In genomic region chr2:124291145-124291544, GRCm38 (mm10) we compare ENCODE assay signal across 13 mouse cellular contexts.
DNase-seq lines count a peak whose midpoint lies in the region; ATAC-seq lines count a peak whose summit lies in the region.
"Had no signal": no experiment of that assay in that cellular context is flagged by ENCODE, and none has a peak within 500 bp of the region (broad histone marks: within the 10 kb centered on the region; RNA-seq: fewer than 3 reads in every experiment).

No protein-coding gene starts in this region.

- no peaks in the 10 kb centered on the region for H3K27me3 ChIP-seq in lung, embryonic 16.5 days (ENCODE audit: control insufficient read depth, insufficient read depth, low read depth, low read length)
- H3K27me3 ChIP-seq in forebrain, embryonic 14.5 days (replicated peaks; ENCODE audit: control insufficient read depth, insufficient read depth, low read length), result no peaks in the 10 kb centered on the region
- H3K27me3 ChIP-seq: limb, embryonic 12.5 days; Patski had no signal

- H3K36me3 ChIP-seq in lung, embryonic 16.5 days (ENCODE audit: control insufficient read depth, insufficient read depth, low read length), result no peaks in the 10 kb centered on the region
- H3K36me3 ChIP-seq in forebrain, embryonic 14.5 days (ENCODE audit: control insufficient read depth, insufficient read depth, low read length), result no peaks in the 10 kb centered on the region
- H3K36me3 ChIP-seq: limb, embryonic 12.5 days had no signal

- no peak overlapping the region for H3K4me3 ChIP-seq in lung, embryonic 16.5 days (ENCODE audit: low read length)
- no peak overlapping the region for H3K4me3 ChIP-seq in forebrain, embryonic 14.5 days (ENCODE audit: low read depth, low read length)
- H3K4me3 ChIP-seq: limb, embryonic 12.5 days had no signal

- H3K4me1 ChIP-seq in lung, embryonic 16.5 days (replicated peaks; ENCODE audit: control insufficient read depth, insufficient read depth, low read length), result no peaks in the 10 kb centered on the region
- no peaks in the 10 kb centered on the region for H3K4me1 ChIP-seq in forebrain, embryonic 14.5 days (ENCODE audit: control insufficient read depth, insufficient read depth, low read length)
- H3K4me1 ChIP-seq: limb, embryonic 12.5 days had no signal

- H3K27ac ChIP-seq in lung, embryonic 16.5 days (ENCODE audit: low read length), result no peak overlapping the region
- H3K27ac ChIP-seq in forebrain, embryonic 14.5 days (ENCODE audit: low read depth, low read length), result peak overlapping the region; percentile 46; the same call in 1 of the 2 replicates
- H3K27ac ChIP-seq: kidney, postnatal 0 days; limb, embryonic 12.5 days had no signal

- no peak overlapping the region for H3K9ac ChIP-seq in lung, embryonic 16.5 days (ENCODE audit: low read length)
- H3K9ac ChIP-seq in forebrain, embryonic 14.5 days (ENCODE audit: low read length), result no peak overlapping the region
- H3K9ac ChIP-seq: limb, embryonic 12.5 days; liver, postnatal 0 days had no signal

- DNase-seq in lung, postnatal 25 days (ENCODE audit: low spot score), result no peak
- peak; percentile 86 for DNase-seq in forebrain, embryonic 14.5 days (ENCODE audit: low spot score)
- DNase-seq in frontal cortex, postnatal 14 days (ENCODE audit: low spot score in 2 of 2), result peak; percentile 15 to 22
- DNase-seq in right cerebral cortex, postnatal 14 days, result peak; percentile 9
- no peak for DNase-seq in urinary bladder, postnatal 10 days (ENCODE audit: low spot score)
- no peak for DNase-seq in embryo, embryonic 10.5 days (ENCODE audit: low spot score)
- DNase-seq: cerebellum, postnatal 25 days; heart, postnatal 36 days; liver, postnatal 0 days had no signal

- WGBS in lung, embryonic 16.5 days, result 47% methylated on average over 3 of the region's 3 CpGs
- 38% methylated on average over 3 of the region's 3 CpGs for WGBS in forebrain, embryonic 14.5 days

- H3K4me2 ChIP-seq in lung, embryonic 16.5 days (ENCODE audit: low read depth, low read length), result no peak overlapping the region
- H3K4me2 ChIP-seq in forebrain, embryonic 14.5 days (ENCODE audit: low read length), result no peak overlapping the region
- H3K4me2 ChIP-seq: limb, embryonic 12.5 days had no signal

- ATAC-seq in lung, embryonic 16.5 days (ENCODE audit: low read depth), result peak; percentile 77
- peak; percentile 91 for ATAC-seq in forebrain, embryonic 14.5 days
- ATAC-seq: liver, postnatal 0 days; Patski had no signal

- no peaks in the 10 kb centered on the region; the same call in 1 of the 2 replicates for H3K9me3 ChIP-seq in lung, embryonic 16.5 days (ENCODE audit: control insufficient read depth, low read length)
- no peaks in the 10 kb centered on the region for H3K9me3 ChIP-seq in forebrain, embryonic 14.5 days (replicated peaks; ENCODE audit: control insufficient read depth, low read length)
- H3K9me3 ChIP-seq: limb, embryonic 12.5 days had no signal

Comparison
In these comparisons a context has a peak if more than half of its experiments do, and no peak if none do; other contexts are left out.
1. DNase-seq: peak in forebrain, embryonic 14.5 days (single experiment), frontal cortex, postnatal 14 days (2 of 2) and right cerebral cortex, postnatal 14 days (single experiment); none in lung, postnatal 25 days (single experiment), urinary bladder, postnatal 10 days (single experiment) and embryo, embryonic 10.5 days (single experiment).